Mouse (Mus musculus): Measurements from ENCODE around the gene Tmem156. TPM values are rescaled to one million over a fixed set of nuclear protein-coding genes. Genes with fewer than 3 reads are reported as not detected.
A peak's percentile ranks its signal among the peaks of the same experiment; 100 is the strongest.

Gene Tmem156
- polyA plus RNA-seq, 1 experiment from 2014 or later, result 0.18 TPM

DNA sequence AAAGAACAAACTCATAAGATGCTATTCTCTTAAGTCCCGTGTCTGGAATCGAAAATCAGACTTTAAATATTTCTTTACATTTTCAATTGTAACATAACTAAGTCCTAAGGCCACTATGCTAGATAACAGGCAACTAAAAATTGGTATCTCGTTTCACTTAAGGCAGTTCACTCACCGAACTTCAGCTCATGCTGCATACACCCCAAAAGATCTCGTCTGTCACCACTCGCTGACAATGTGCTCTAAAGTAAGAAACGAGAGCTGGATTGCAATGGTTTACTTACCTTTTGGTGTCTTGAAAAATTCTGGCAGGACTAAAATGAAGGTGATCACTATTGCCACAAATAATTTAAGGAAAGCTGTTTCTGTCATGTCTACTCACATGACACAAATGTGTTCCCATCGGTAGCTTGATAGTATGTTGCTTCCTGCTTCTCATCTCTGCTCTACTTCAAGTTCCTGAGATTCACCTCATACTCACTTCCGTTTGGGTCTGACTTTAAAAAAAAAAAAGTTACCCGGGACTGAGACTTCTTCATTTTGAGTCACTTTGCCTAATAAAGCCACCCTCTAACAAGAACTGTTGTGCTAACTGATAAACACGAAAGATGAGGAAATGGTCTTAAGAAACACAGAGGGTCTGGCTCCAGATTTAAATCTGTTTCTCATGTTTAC, 611 bp downstream of the Tmem156 start:
- no peak overlapping the region for H3K9ac ChIP-seq (ENCODE audit: low read depth, low read length)
- H3K4me2 ChIP-seq (ENCODE audit: low read length), result no peak overlapping the region
- no peaks in the 10 kb centered on the region for H3K4me1 ChIP-seq (replicated peaks; ENCODE audit: insufficient read depth, low read length)
- no peaks in the 10 kb centered on the region for H3K9me3 ChIP-seq (replicated peaks; ENCODE audit: low read length)
- 67% methylated on average over 11 of the region's 11 CpGs for WGBS
- no peak for DNase-seq (ENCODE audit: low spot score)
- no peak overlapping the region for H3K27ac ChIP-seq
- H3K27me3 ChIP-seq (ENCODE audit: insufficient read depth, low read length), result no peaks in the 10 kb centered on the region
- TF ChIP-seq CTCF (IDR thresholded peaks at IDR 0.05; ENCODE audit: low read depth), result no peak
- ATAC-seq (replicated peaks; ENCODE audit: low FRiP score, low read depth), result no peak
- no peaks in the 10 kb centered on the region for H3K36me3 ChIP-seq (ENCODE audit: insufficient read depth, low read length)
- H3K4me3 ChIP-seq (replicated peaks; ENCODE audit: low read depth, low read length), result no peak overlapping the region

DNA sequence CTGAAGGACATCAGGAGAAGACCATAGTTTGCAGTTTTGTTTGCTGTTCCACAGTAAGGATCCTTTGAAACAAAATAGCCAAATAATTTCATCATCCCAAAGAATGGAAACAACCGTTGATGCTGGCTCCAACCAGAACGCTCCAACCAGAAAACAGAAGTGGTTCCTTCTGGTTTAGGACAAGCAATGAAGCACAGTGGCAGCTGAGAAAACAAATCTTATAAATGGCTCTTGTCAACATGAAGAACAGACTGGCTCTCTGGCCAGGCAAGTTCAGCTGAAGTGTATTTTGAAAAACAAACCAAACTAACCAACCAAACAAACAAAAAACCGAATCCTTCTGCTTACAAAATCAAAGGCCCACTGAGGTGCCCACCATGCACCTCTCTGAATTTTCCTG, 2.2 kb downstream of the Tmem156 start:
- ATAC-seq (replicated peaks; ENCODE audit: low FRiP score, low read depth) (no peak), DNase-seq (ENCODE audit: low spot score) (no peak)
- Histone ChIP-seq H3K36me3 (ENCODE audit: insufficient read depth, low read length) (no peaks in the 10 kb centered on the region), H3K4me3 (replicated peaks; ENCODE audit: low read depth, low read length) (no peak overlapping the region), H3K4me1 (replicated peaks; ENCODE audit: insufficient read depth, low read length) (no peaks in the 10 kb centered on the region), H3K27ac (no peak overlapping the region), H3K9ac (ENCODE audit: low read depth, low read length) (no peak overlapping the region), H3K4me2 (ENCODE audit: low read length) (no peak overlapping the region), H3K9me3 (replicated peaks; ENCODE audit: low read length) (no peaks in the 10 kb centered on the region), H3K27me3 (ENCODE audit: insufficient read depth, low read length) (no peaks in the 10 kb centered on the region)
- no peak for TF ChIP-seq CTCF (IDR thresholded peaks at IDR 0.05; ENCODE audit: low read depth)
- WGBS, result 39% methylated on average over 3 of the region's 3 CpGs

DNA sequence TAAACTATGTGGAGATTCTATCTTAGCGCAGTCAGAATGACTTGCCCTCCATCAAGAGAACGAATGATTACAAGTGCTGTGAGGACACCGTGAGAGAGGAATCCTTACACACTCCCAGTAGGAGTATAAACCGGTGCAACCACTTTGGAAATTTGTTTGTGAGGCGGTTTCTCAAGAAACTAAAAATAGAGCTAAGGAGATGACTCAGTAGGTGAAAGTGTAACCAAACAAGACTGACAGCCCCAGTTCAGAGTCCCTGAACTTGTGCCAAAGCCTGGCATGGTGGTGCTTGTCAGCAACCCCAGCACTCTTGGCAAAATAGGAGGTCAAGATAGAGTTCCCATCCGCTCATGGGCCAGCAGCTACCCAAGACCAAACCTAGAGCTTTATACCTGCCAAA, 5.4 kb downstream of the Tmem156 start:
- H3K27me3 ChIP-seq (ENCODE audit: insufficient read depth, low read length), result no peaks in the 10 kb centered on the region
- H3K9me3 ChIP-seq (replicated peaks; ENCODE audit: low read length), result no peaks in the 10 kb centered on the region
- no peak for DNase-seq (ENCODE audit: low spot score)
- 73% methylated on average over 6 of the region's 6 CpGs for WGBS
- H3K36me3 ChIP-seq (ENCODE audit: insufficient read depth, low read length), result no peaks in the 10 kb centered on the region
- ATAC-seq (replicated peaks; ENCODE audit: low FRiP score, low read depth), result no peak
- H3K9ac ChIP-seq (ENCODE audit: low read depth, low read length), result no peak overlapping the region
- no peak for TF ChIP-seq CTCF (IDR thresholded peaks at IDR 0.05; ENCODE audit: low read depth)
- no peak overlapping the region for H3K4me2 ChIP-seq (ENCODE audit: low read length)
- no peaks in the 10 kb centered on the region for H3K4me1 ChIP-seq (replicated peaks; ENCODE audit: insufficient read depth, low read length)
- no peak overlapping the region for H3K4me3 ChIP-seq (replicated peaks; ENCODE audit: low read depth, low read length)
- no peak overlapping the region for H3K27ac ChIP-seq

DNA sequence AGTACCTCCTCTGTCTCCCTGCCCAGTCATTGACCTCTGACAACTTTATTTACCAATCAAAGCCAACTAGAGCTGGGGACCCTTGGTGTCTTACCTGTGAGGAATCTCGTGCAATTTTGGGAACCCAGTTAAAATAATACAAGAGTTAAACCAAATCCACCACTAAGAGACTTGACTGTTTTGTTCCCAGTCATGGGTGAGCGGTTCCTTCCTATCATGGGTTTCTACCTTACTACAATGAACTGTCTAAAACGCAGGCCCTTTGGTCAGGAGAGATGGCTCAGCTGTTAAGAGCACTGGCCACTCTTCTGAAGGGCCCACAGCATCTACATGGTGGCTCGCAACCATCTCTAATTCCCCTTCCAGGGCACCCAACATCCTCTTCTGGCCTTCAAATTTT, 10.1 kb downstream of the Tmem156 start:
- DNase-seq (ENCODE audit: low spot score), result no peak
- no peaks in the 10 kb centered on the region for H3K9me3 ChIP-seq (replicated peaks; ENCODE audit: low read length)
- no peaks in the 10 kb centered on the region for H3K4me1 ChIP-seq (replicated peaks; ENCODE audit: insufficient read depth, low read length)
- no peak overlapping the region for H3K9ac ChIP-seq (ENCODE audit: low read depth, low read length)
- H3K27me3 ChIP-seq (ENCODE audit: insufficient read depth, low read length), result no peaks in the 10 kb centered on the region
- no peaks in the 10 kb centered on the region for H3K36me3 ChIP-seq (ENCODE audit: insufficient read depth, low read length)
- 75% methylated on average over 4 of the region's 4 CpGs for WGBS
- ATAC-seq (replicated peaks; ENCODE audit: low FRiP score, low read depth), result no peak
- no peak overlapping the region for H3K27ac ChIP-seq
- no peak overlapping the region for H3K4me3 ChIP-seq (replicated peaks; ENCODE audit: low read depth, low read length)
- no peak for TF ChIP-seq CTCF (IDR thresholded peaks at IDR 0.05; ENCODE audit: low read depth)
- no peak overlapping the region for H3K4me2 ChIP-seq (ENCODE audit: low read length)

DNA sequence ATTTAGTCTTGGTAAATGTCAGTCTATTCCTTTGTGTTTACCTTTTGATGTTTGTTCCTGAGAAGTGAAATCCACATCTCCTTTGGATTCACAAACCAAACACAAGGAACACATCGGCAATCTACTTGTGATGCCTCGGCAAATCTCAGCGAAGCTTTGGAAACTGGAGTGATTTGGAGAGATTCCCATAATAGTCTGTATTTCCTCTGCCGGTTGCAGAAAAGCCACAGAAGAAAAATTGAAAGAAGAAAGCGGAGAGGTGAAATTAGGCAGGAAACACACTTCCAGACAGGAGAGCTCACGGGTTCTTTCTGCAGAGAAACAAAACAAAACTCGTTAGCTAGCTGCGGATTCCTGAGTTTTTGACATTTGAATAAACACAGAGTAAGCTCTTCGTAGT, 12.1 kb downstream of the Tmem156 start:
- WGBS, result 46% methylated on average over 9 of the region's 9 CpGs
- Histone ChIP-seq H3K4me1 (replicated peaks; ENCODE audit: insufficient read depth, low read length) (no peaks in the 10 kb centered on the region), H3K9ac (ENCODE audit: low read depth, low read length) (0 out of 2 replicates have a peak overlapping the region, but pooled peaks have one; percentile 13), H3K9me3 (replicated peaks; ENCODE audit: low read length) (no peaks in the 10 kb centered on the region), H3K36me3 (ENCODE audit: insufficient read depth, low read length) (no peaks in the 10 kb centered on the region), H3K4me2 (ENCODE audit: low read length) (peak overlapping the region; percentile 23), H3K27ac (no peak overlapping the region), H3K27me3 (ENCODE audit: insufficient read depth, low read length) (no peaks in the 10 kb centered on the region), H3K4me3 (replicated peaks; ENCODE audit: low read depth, low read length) (0 out of 2 replicates have a peak overlapping the region, but pooled peaks have one; percentile 16)
- no peak for TF ChIP-seq CTCF (IDR thresholded peaks at IDR 0.05; ENCODE audit: low read depth)
- ATAC-seq (replicated peaks; ENCODE audit: low FRiP score, low read depth), result no peak
- DNase-seq (ENCODE audit: low spot score), result peak; percentile 76

DNA sequence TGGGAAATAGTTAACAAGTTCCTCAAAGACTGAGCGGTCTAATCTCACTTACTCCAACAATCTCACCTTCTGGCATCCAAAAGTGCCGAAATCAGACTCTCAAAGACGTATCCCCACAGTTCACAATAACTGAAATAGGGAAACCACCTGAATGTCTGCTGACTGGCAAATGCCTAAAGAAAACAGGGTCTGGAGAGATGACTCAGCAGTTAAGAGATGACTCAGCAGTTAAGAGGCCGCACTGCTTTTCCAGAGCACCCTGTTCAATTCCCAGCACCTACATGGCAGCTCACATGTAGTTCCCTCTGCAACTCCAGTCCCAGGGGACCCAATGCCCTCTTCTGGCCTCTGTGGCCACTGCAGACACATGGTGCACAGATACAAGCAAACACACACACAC, 13.9 kb downstream of the Tmem156 start:
- WGBS, result 93% methylated on average over 4 of the region's 4 CpGs

DNA sequence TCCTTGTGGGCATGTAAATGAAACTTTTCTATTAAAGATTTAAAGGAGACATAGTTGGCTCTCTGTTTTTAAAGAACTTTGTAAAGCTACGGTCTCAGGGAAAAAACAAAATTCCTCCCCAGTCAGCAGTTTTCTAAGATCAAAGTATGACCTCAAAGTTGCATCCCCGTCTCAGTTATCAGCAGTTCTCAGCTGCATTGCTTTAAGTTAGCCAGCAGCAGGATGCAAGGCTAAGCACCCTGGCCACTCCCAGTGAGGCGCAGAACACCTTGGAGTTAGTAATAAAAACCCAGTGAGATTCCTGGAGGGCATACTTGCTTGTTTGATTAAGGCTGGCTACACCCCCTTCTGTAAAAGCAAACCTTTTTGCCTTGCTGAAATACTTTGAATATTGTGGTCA, 15.2 kb downstream of the Tmem156 start:
- Histone ChIP-seq H3K4me1 (replicated peaks; ENCODE audit: insufficient read depth, low read length) (no peaks in the 10 kb centered on the region), H3K36me3 (ENCODE audit: insufficient read depth, low read length) (no peaks in the 10 kb centered on the region), H3K27me3 (ENCODE audit: insufficient read depth, low read length) (no peaks in the 10 kb centered on the region), H3K9ac (ENCODE audit: low read depth, low read length) (no peak overlapping the region), H3K9me3 (replicated peaks; ENCODE audit: low read length) (no peaks in the 10 kb centered on the region), H3K4me3 (replicated peaks; ENCODE audit: low read depth, low read length) (no peak overlapping the region), H3K4me2 (ENCODE audit: low read length) (no peak overlapping the region), H3K27ac (no peak overlapping the region)
- DNase-seq (ENCODE audit: low spot score) (no peak), ATAC-seq (replicated peaks; ENCODE audit: low FRiP score, low read depth) (no peak)
- 17% methylated on average over 3 of the region's 3 CpGs for WGBS
- no peak for TF ChIP-seq CTCF (IDR thresholded peaks at IDR 0.05; ENCODE audit: low read depth)

More for the DNA sequence above, 13.9 kb downstream of the Tmem156 start:
- no peak for ATAC-seq (replicated peaks; ENCODE audit: low FRiP score, low read depth)
- no peak overlapping the region for H3K9ac ChIP-seq (ENCODE audit: low read depth, low read length)
- H3K4me3 ChIP-seq (replicated peaks; ENCODE audit: low read depth, low read length), result no peak overlapping the region
- no peak overlapping the region for H3K4me2 ChIP-seq (ENCODE audit: low read length)
- H3K27me3 ChIP-seq (ENCODE audit: insufficient read depth, low read length), result no peaks in the 10 kb centered on the region
- H3K9me3 ChIP-seq (replicated peaks; ENCODE audit: low read length), result no peaks in the 10 kb centered on the region
- no peak for DNase-seq (ENCODE audit: low spot score)
- H3K36me3 ChIP-seq (ENCODE audit: insufficient read depth, low read length), result no peaks in the 10 kb centered on the region
- no peak overlapping the region for H3K27ac ChIP-seq
- H3K4me1 ChIP-seq (replicated peaks; ENCODE audit: insufficient read depth, low read length), result no peaks in the 10 kb centered on the region
- no peak for TF ChIP-seq CTCF (IDR thresholded peaks at IDR 0.05; ENCODE audit: low read depth)
